Mouse (Mus musculus) forebrain, embryonic 10.5 days (tissue): ENCODE measurements at regions not wholly inside any gene's neighbourhood (a gene's known extent, or its start where the extent isn't known, plus 50 kb on each side); places are given as distances from the start of the nearest gene placed in this dataset.

Source experiments
- DNase-seq: peaks from one replicate; pipeline ENCODE4 v3.0.0-alpha.2; 2017; ENCODE audit warnings: low spot score; ENCODE audit errors: extremely low spot score
- H3K27ac ChIP-seq: fragments of 300-500 bp; sonication (generic); 2 replicates; pipeline ENCODE4 v1.5.1; 2016; ENCODE audit warnings: mild to moderate bottlenecking
- H3K27me3 ChIP-seq: fragments of 300-500 bp; sonication (generic); 2 replicates; pipeline ENCODE4 v1.6.1; 2016; ENCODE audit warnings: mild to moderate bottlenecking; ENCODE audit not compliant: poor library complexity, severe bottlenecking
- H3K36me3 ChIP-seq: fragments of 300-500 bp; sonication (generic); replicated peaks from 2 replicates; pipeline ENCODE4 v1.6.1; 2016; ENCODE audit warnings: mild to moderate bottlenecking, moderate library complexity
- H3K4me1 ChIP-seq: fragments of 300-500 bp; sonication (generic); 2 replicates; pipeline ENCODE4 v1.6.1; 2016
- H3K4me3 ChIP-seq: fragments of 300-500 bp; sonication (generic); 2 replicates; pipeline ENCODE4 v1.5.1; 2016; ENCODE audit warnings: mild to moderate bottlenecking, moderate library complexity
- H3K9me3 ChIP-seq: fragments of 300-500 bp; sonication (generic); 2 replicates; pipeline ENCODE4 v1.6.1; 2016; ENCODE audit warnings: mild to moderate bottlenecking, moderate library complexity
- WGBS: fragments of 180-500 bp; shearing (Covaris S2); methylation state at CpG from one replicate; pipeline ENCODE4 v1.1.7; 2016; 5-methylcytosine and 5-hydroxymethylcytosine counted together

- Histone ChIP-seq H3K4me1 (peaks cover 12% of the 10 kb centered on the region), H3K27ac (no peak overlapping the region), H3K9me3 (no peaks in the 10 kb centered on the region), H3K27me3 (peaks cover 8% of the 10 kb centered on the region; the same call in 1 of the 2 replicates), H3K4me3 (no peak overlapping the region), H3K36me3 (no peaks in the 10 kb centered on the region)
- WGBS = 79% methylated on average over 4 of the region's 4 CpGs
- DNase-seq = no peak
Measured at GRCm38 (mm10) chr11:63211501-63211900, 82.7 kb downstream of the Pmp22 start.

- Histone ChIP-seq H3K4me1 (peaks cover 12% of the 10 kb centered on the region), H3K27ac (no peak overlapping the region), H3K4me3 (no peak overlapping the region), H3K27me3 (peaks cover 8% of the 10 kb centered on the region; the same call in 1 of the 2 replicates), H3K9me3 (no peaks in the 10 kb centered on the region), H3K36me3 (no peaks in the 10 kb centered on the region)
- peak; percentile 83 for DNase-seq
- WGBS = 16% methylated on average over 6 of the region's 6 CpGs
Measured at GRCm38 (mm10) chr11:63213043-63213442, 84.3 kb downstream of the Pmp22 start.

GRCm38 (mm10) chr11:63213901-63214425 is 85.2 kb downstream of the Pmp22 start:
- 66% methylated on average over 19 of the region's 19 CpGs for WGBS
- Histone ChIP-seq H3K27me3 (peaks cover 8% of the 10 kb centered on the region; the same call in 1 of the 2 replicates), H3K27ac (no peak overlapping the region), H3K9me3 (no peaks in the 10 kb centered on the region), H3K36me3 (no peaks in the 10 kb centered on the region), H3K4me1 (peaks cover 12% of the 10 kb centered on the region), H3K4me3 (no peak overlapping the region)
- DNase-seq = no peak

GRCm38 (mm10) chr11:63215993-63216392 is 87.2 kb downstream of the Pmp22 start:
- H3K27ac ChIP-seq = no peak overlapping the region
- no peak overlapping the region for H3K4me3 ChIP-seq
- 85% methylated on average over 2 of the region's 2 CpGs for WGBS
- peaks cover 8% of the 10 kb centered on the region; the same call in 1 of the 2 replicates for H3K27me3 ChIP-seq
- H3K4me1 ChIP-seq = peaks cover 12% of the 10 kb centered on the region
- H3K36me3 ChIP-seq = no peaks in the 10 kb centered on the region
- no peaks in the 10 kb centered on the region for H3K9me3 ChIP-seq
- DNase-seq = no peak

- WGBS = 57% methylated on average over 3 of the region's 3 CpGs
- Histone ChIP-seq H3K27me3 (peaks cover 8% of the 10 kb centered on the region; the same call in 1 of the 2 replicates), H3K36me3 (no peaks in the 10 kb centered on the region), H3K27ac (no peak overlapping the region), H3K9me3 (no peaks in the 10 kb centered on the region), H3K4me3 (no peak overlapping the region), H3K4me1 (peaks cover 12% of the 10 kb centered on the region)
- no peak for DNase-seq
Measured at GRCm38 (mm10) chr11:63217049-63217448, 88.3 kb downstream of the Pmp22 start.

GRCm38 (mm10) chr11:63226471-63226870 is 97.7 kb downstream of the Pmp22 start:
- no peak for DNase-seq

GRCm38 (mm10) chr11:63230786-63231185 is 102.0 kb downstream of the Pmp22 start:
- WGBS = 87% methylated on average over 6 of the region's 6 CpGs
- no peaks in the 10 kb centered on the region for H3K9me3 ChIP-seq
- H3K4me1 ChIP-seq = peaks cover 11% of the 10 kb centered on the region; the same call in 1 of the 2 replicates
- H3K27me3 ChIP-seq = no peaks in the 10 kb centered on the region
- no peaks in the 10 kb centered on the region for H3K36me3 ChIP-seq
- no peak overlapping the region for H3K4me3 ChIP-seq
- DNase-seq = no peak
- no peak overlapping the region for H3K27ac ChIP-seq

More at GRCm38 (mm10) chr11:63226471-63226870, 97.7 kb downstream of the Pmp22 start:
- 95% methylated on average over 3 of the region's 3 CpGs for WGBS
- Histone ChIP-seq H3K36me3 (no peaks in the 10 kb centered on the region), H3K27me3 (no peaks in the 10 kb centered on the region), H3K27ac (no peak overlapping the region), H3K4me1 (no peaks in the 10 kb centered on the region), H3K4me3 (no peak overlapping the region), H3K9me3 (no peaks in the 10 kb centered on the region)

GRCm38 (mm10) chr11:63233172-63233966 is 104.6 kb downstream of the Pmp22 start:
- WGBS = 84% methylated on average over 13 of the region's 13 CpGs
- H3K36me3 ChIP-seq = no peaks in the 10 kb centered on the region
- H3K4me3 ChIP-seq = no peak overlapping the region
- H3K27me3 ChIP-seq = no peaks in the 10 kb centered on the region
- no peak overlapping the region for H3K27ac ChIP-seq
- DNase-seq = no peak
- peaks cover 11% of the 10 kb centered on the region; the same call in 1 of the 2 replicates for H3K4me1 ChIP-seq
- H3K9me3 ChIP-seq = no peaks in the 10 kb centered on the region

GRCm38 (mm10) chr11:63234481-63234880 is 105.7 kb downstream of the Pmp22 start:
- H3K27ac ChIP-seq = no peak overlapping the region
- 79% methylated on average over 6 of the region's 6 CpGs for WGBS
- no peaks in the 10 kb centered on the region for H3K36me3 ChIP-seq
- no peak overlapping the region for H3K4me3 ChIP-seq
- DNase-seq = no peak
- peaks cover 11% of the 10 kb centered on the region; the same call in 1 of the 2 replicates for H3K4me1 ChIP-seq
- no peaks in the 10 kb centered on the region for H3K27me3 ChIP-seq
- H3K9me3 ChIP-seq = no peaks in the 10 kb centered on the region

- Histone ChIP-seq H3K36me3 (no peaks in the 10 kb centered on the region), H3K27ac (no peak overlapping the region), H3K4me1 (no peaks in the 10 kb centered on the region), H3K4me3 (no peak overlapping the region), H3K27me3 (no peaks in the 10 kb centered on the region), H3K9me3 (no peaks in the 10 kb centered on the region)
- 86% methylated on average over 4 of the region's 4 CpGs for WGBS
- DNase-seq = no peak
Measured at GRCm38 (mm10) chr11:63238655-63239054, 109.9 kb downstream of the Pmp22 start.

GRCm38 (mm10) chr11:63243906-63244416 is 115.2 kb downstream of the Pmp22 start:
- no peak overlapping the region for H3K4me3 ChIP-seq
- peaks cover 26% of the 10 kb centered on the region for H3K27me3 ChIP-seq
- H3K27ac ChIP-seq = no peak overlapping the region
- no peaks in the 10 kb centered on the region for H3K36me3 ChIP-seq
- H3K4me1 ChIP-seq = peaks cover 33% of the 10 kb centered on the region
- H3K9me3 ChIP-seq = no peaks in the 10 kb centered on the region
- WGBS = 74% methylated on average over 9 of the region's 9 CpGs
- no peak for DNase-seq

GRCm38 (mm10) chr11:63245041-63245440 is 116.3 kb downstream of the Pmp22 start:
- Histone ChIP-seq H3K4me3 (no peak overlapping the region), H3K36me3 (no peaks in the 10 kb centered on the region), H3K27me3 (peaks cover 35% of the 10 kb centered on the region), H3K4me1 (peaks cover 40% of the 10 kb centered on the region), H3K9me3 (no peaks in the 10 kb centered on the region), H3K27ac (peak overlapping the region; percentile 31; the same call in 1 of the 2 replicates)
- DNase-seq = no peak
- 81% methylated on average over 6 of the region's 6 CpGs for WGBS

- DNase-seq = peak; percentile 67
- peak overlapping the region; percentile 67 for H3K27ac ChIP-seq
- H3K27me3 ChIP-seq = peaks cover 40% of the 10 kb centered on the region
- H3K36me3 ChIP-seq = no peaks in the 10 kb centered on the region
- no peak overlapping the region for H3K4me3 ChIP-seq
- no peaks in the 10 kb centered on the region for H3K9me3 ChIP-seq
- peaks cover 45% of the 10 kb centered on the region for H3K4me1 ChIP-seq
- 30% methylated on average over 9 of the region's 9 CpGs for WGBS
Measured at GRCm38 (mm10) chr11:63246052-63246661, 117.4 kb downstream of the Pmp22 start.
